Mouse (Mus musculus): Measurements from ENCODE around the gene Zfp26. TPM values are rescaled to one million over a fixed set of nuclear protein-coding genes. Genes with fewer than 3 reads are reported as not detected.

The Zfp26 gene
- total and polyA plus RNA-seq, 2 experiments from 2014 or later, result 9.3 to 20.5 TPM

- 97% methylated on average over 1 of the region's 1 CpGs for WGBS
- H3K4me3 ChIP-seq (ENCODE audit: low read depth, low read length), result no peak overlapping the region
- no peak for TF ChIP-seq CTCF (IDR thresholded peaks at IDR 0.05)
- H3K4me1 ChIP-seq (ENCODE audit: insufficient read depth, low read length), result no peaks in the 10 kb centered on the region
- H3K27me3 ChIP-seq (ENCODE audit: insufficient read depth, low read length), result no peaks in the 10 kb centered on the region
- H3K9me3 ChIP-seq (ENCODE audit: low read length), result no peaks in the 10 kb centered on the region
- H3K27ac ChIP-seq (ENCODE audit: low read depth, low read length), result no peak overlapping the region
- no peak for DNase-seq (ENCODE audit: low spot score)
- H3K9ac ChIP-seq (replicated peaks; ENCODE audit: low read length, poor library complexity, severe bottlenecking), result no peak overlapping the region
- ATAC-seq (ENCODE audit: low FRiP score), result no peak
- H3K36me3 ChIP-seq (ENCODE audit: insufficient read depth, low read length), result peaks cover 15% of the 10 kb centered on the region; the same call in 1 of the 2 replicates
- H3K4me2 ChIP-seq (ENCODE audit: low read depth, low read length, poor library complexity, severe bottlenecking), result no peak overlapping the region
Measured at GRCm38 (mm10) chr9:20451493-20451892, 8.5 kb downstream of the Zfp26 start.

GRCm38 (mm10) chr9:20443183-20443783, 16.7 kb downstream of the Zfp26 start:
- H3K9me3 ChIP-seq (ENCODE audit: low read length), result no peaks in the 10 kb centered on the region
- H3K4me1 ChIP-seq (ENCODE audit: insufficient read depth, low read length), result no peaks in the 10 kb centered on the region
- ATAC-seq (ENCODE audit: low FRiP score) (no peak), DNase-seq (ENCODE audit: low spot score) (no peak)
- H3K4me2 ChIP-seq (ENCODE audit: low read depth, low read length, poor library complexity, severe bottlenecking), result no peak overlapping the region
- no peak overlapping the region for H3K9ac ChIP-seq (replicated peaks; ENCODE audit: low read length, poor library complexity, severe bottlenecking)
- H3K27ac ChIP-seq (ENCODE audit: low read depth, low read length), result no peak overlapping the region
- H3K4me3 ChIP-seq (ENCODE audit: low read depth, low read length), result no peak overlapping the region
- peaks cover 49% of the 10 kb centered on the region for H3K36me3 ChIP-seq (ENCODE audit: insufficient read depth, low read length)
- no peaks in the 10 kb centered on the region for H3K27me3 ChIP-seq (ENCODE audit: insufficient read depth, low read length)
- TF ChIP-seq CTCF (IDR thresholded peaks at IDR 0.05), result no peak
- WGBS, result 85% methylated on average over 4 of the region's 4 CpGs

- ATAC-seq (ENCODE audit: low FRiP score), result no peak
- no peak for TF ChIP-seq CTCF (IDR thresholded peaks at IDR 0.05)
- DNase-seq (ENCODE audit: low spot score), result no peak
- Histone ChIP-seq H3K9ac (replicated peaks; ENCODE audit: low read length, poor library complexity, severe bottlenecking) (no peak overlapping the region), H3K4me3 (ENCODE audit: low read depth, low read length) (no peak overlapping the region), H3K36me3 (ENCODE audit: insufficient read depth, low read length) (no peaks in the 10 kb centered on the region), H3K27me3 (ENCODE audit: insufficient read depth, low read length) (no peaks in the 10 kb centered on the region), H3K4me1 (ENCODE audit: insufficient read depth, low read length) (no peaks in the 10 kb centered on the region), H3K9me3 (ENCODE audit: low read length) (no peaks in the 10 kb centered on the region), H3K4me2 (ENCODE audit: low read depth, low read length, poor library complexity, severe bottlenecking) (no peak overlapping the region), H3K27ac (ENCODE audit: low read depth, low read length) (no peak overlapping the region)
- WGBS, result 83% methylated on average over 3 of the region's 3 CpGs
Measured at GRCm38 (mm10) chr9:20430004-20430403, 30.0 kb downstream of the Zfp26 start.

GRCm38 (mm10) chr9:20411460-20411859, 48.5 kb downstream of the Zfp26 start:
- WGBS, result 41% methylated on average over 1 of the region's 1 CpGs
- H3K4me2 ChIP-seq (ENCODE audit: low read depth, low read length, poor library complexity, severe bottlenecking), result no peak overlapping the region
- no peaks in the 10 kb centered on the region for H3K4me1 ChIP-seq (ENCODE audit: insufficient read depth, low read length)
- no peak for TF ChIP-seq CTCF (IDR thresholded peaks at IDR 0.05)
- H3K9me3 ChIP-seq (ENCODE audit: low read length), result no peaks in the 10 kb centered on the region
- DNase-seq (ENCODE audit: low spot score) (no peak), ATAC-seq (ENCODE audit: low FRiP score) (no peak)
- no peaks in the 10 kb centered on the region for H3K27me3 ChIP-seq (ENCODE audit: insufficient read depth, low read length)
- H3K4me3 ChIP-seq (ENCODE audit: low read depth, low read length), result no peak overlapping the region
- H3K9ac ChIP-seq (replicated peaks; ENCODE audit: low read length, poor library complexity, severe bottlenecking), result no peak overlapping the region
- no peaks in the 10 kb centered on the region for H3K36me3 ChIP-seq (ENCODE audit: insufficient read depth, low read length)
- H3K27ac ChIP-seq (ENCODE audit: low read depth, low read length), result no peak overlapping the region

GRCm38 (mm10) chr9:20409319-20409718, 50.6 kb downstream of the Zfp26 start:
- no peaks in the 10 kb centered on the region for H3K9me3 ChIP-seq (ENCODE audit: low read length)
- H3K4me1 ChIP-seq (ENCODE audit: insufficient read depth, low read length), result no peaks in the 10 kb centered on the region
- 90% methylated on average over 2 of the region's 2 CpGs for WGBS
- H3K9ac ChIP-seq (replicated peaks; ENCODE audit: low read length, poor library complexity, severe bottlenecking), result no peak overlapping the region
- DNase-seq (ENCODE audit: low spot score), result no peak
- no peak overlapping the region for H3K4me3 ChIP-seq (ENCODE audit: low read depth, low read length)
- no peak for ATAC-seq (ENCODE audit: low FRiP score)
- H3K4me2 ChIP-seq (ENCODE audit: low read depth, low read length, poor library complexity, severe bottlenecking), result no peak overlapping the region
- no peaks in the 10 kb centered on the region for H3K36me3 ChIP-seq (ENCODE audit: insufficient read depth, low read length)
- H3K27me3 ChIP-seq (ENCODE audit: insufficient read depth, low read length), result no peaks in the 10 kb centered on the region
- TF ChIP-seq CTCF (IDR thresholded peaks at IDR 0.05), result no peak
- H3K27ac ChIP-seq (ENCODE audit: low read depth, low read length), result no peak overlapping the region

- DNase-seq (ENCODE audit: low spot score), result no peak
- 23% methylated on average over 16 of the region's 16 CpGs for WGBS
- Histone ChIP-seq H3K9me3 (ENCODE audit: low read length) (no peaks in the 10 kb centered on the region), H3K9ac (replicated peaks; ENCODE audit: low read length, poor library complexity, severe bottlenecking) (peak overlapping the region; percentile 69), H3K4me3 (ENCODE audit: low read depth, low read length) (peak overlapping the region; percentile 51), H3K27me3 (ENCODE audit: insufficient read depth, low read length) (no peaks in the 10 kb centered on the region), H3K36me3 (ENCODE audit: insufficient read depth, low read length) (no peaks in the 10 kb centered on the region), H3K4me1 (ENCODE audit: insufficient read depth, low read length) (0 out of 2 replicates have a peak, but pooled peaks cover 8% of the 10 kb centered on the region), H3K4me2 (ENCODE audit: low read depth, low read length, poor library complexity, severe bottlenecking) (peak overlapping the region; percentile 72), H3K27ac (ENCODE audit: low read depth, low read length) (peak overlapping the region; percentile 43)
- peak; percentile 83 for ATAC-seq (ENCODE audit: low FRiP score)
- TF ChIP-seq CTCF (IDR thresholded peaks at IDR 0.05), result no peak; the same call in 1 of the 2 replicates
Measured at GRCm38 (mm10) chr9:20385343-20385703, 74.6 kb downstream of the Zfp26 start.
